Mouse (Mus musculus) limb, embryonic 15.5 days (tissue): ENCODE results near the gene Synj1. TPM values are rescaled to one million over a fixed set of nuclear protein-coding genes. Genes with fewer than 3 reads are reported as not detected.

ENCODE experiments used
- ATAC-seq: fragments of 200-750 bp; cut with Nextera tagmentation; 2 replicates; pipeline ENCODE4 v1.8.0; 2017; ENCODE audit warnings: low read depth, moderate TSS enrichment; ENCODE audit not compliant: insufficient number of reproducible peaks, low FRiP score, low TSS enrichment
- H3K27ac ChIP-seq: fragments of 300-500 bp; sonication (generic); 2 replicates; pipeline ENCODE4 v1.5.1; 2015; ENCODE audit warnings: moderate library complexity, mild to moderate bottlenecking, inconsistent platforms
- H3K27me3 ChIP-seq: fragments of 300-500 bp; sonication (generic); 2 replicates; pipeline ENCODE4 v1.6.1; 2015; ENCODE audit warnings: inconsistent platforms
- H3K36me3 ChIP-seq: fragments of 300-500 bp; sonication (generic); 2 replicates; pipeline ENCODE4 v1.6.1; 2015; ENCODE audit warnings: inconsistent platforms
- H3K4me1 ChIP-seq: fragments of 300-500 bp; sonication (generic); 2 replicates; pipeline ENCODE4 v1.6.1; 2015; ENCODE audit warnings: inconsistent platforms
- H3K4me2 ChIP-seq: fragments of 300-500 bp; sonication (generic); 2 replicates; pipeline ENCODE4 v1.6.1; 2015; ENCODE audit warnings: mild to moderate bottlenecking, inconsistent platforms
- H3K4me3 ChIP-seq: fragments of 300-500 bp; sonication (generic); 2 replicates; pipeline ENCODE4 v1.5.1; 2015; ENCODE audit warnings: mild to moderate bottlenecking, inconsistent platforms
- H3K9ac ChIP-seq: fragments of 300-500 bp; sonication (generic); 2 replicates; pipeline ENCODE4 v1.6.1; 2015; ENCODE audit warnings: inconsistent platforms
- H3K9me3 ChIP-seq: fragments of 300-500 bp; sonication (generic); 2 replicates; pipeline ENCODE4 v1.6.1; 2016; ENCODE audit warnings: inconsistent platforms
- WGBS: fragments of 180-500 bp; shearing (Covaris S2); methylation state at CpG from one replicate; pipeline ENCODE4 v1.1.7; 2015; 5-methylcytosine and 5-hydroxymethylcytosine counted together
- polyA plus RNA-seq: library from polyadenylated mRNA; unstranded; fragments of >200 nt; fragmentation: Nextera tagmentation; extraction: Ambion mirVana; gene quantifications from 2 replicates; pipeline ENCODE4 v1.2.1, GENCODE M21; 2015

Synj1 gene
- polyA plus RNA-seq, result 10.4 and 10.9 TPM in 2 replicates

GRCm38 (mm10) chr16:91011021-91011683 lies at the start of gene Synj1:
Gene Synj1 (minus strand): TSS chr16:91011308.
- H3K9ac ChIP-seq, result peak within 1 kb of the TSS; percentile 70
- H3K27ac ChIP-seq, result peak within 1 kb of the TSS; percentile 93
- peaks cover 10% of the 10 kb centered on the region for H3K4me1 ChIP-seq
- WGBS, result under 1% methylated on average over 51 of the region's 66 CpGs
- peaks cover 24% of the 10 kb centered on the region for H3K36me3 ChIP-seq
- no peaks in the 10 kb centered on the region for H3K27me3 ChIP-seq
- H3K4me3 ChIP-seq, result peak within 1 kb of the TSS; percentile 97
- ATAC-seq, result peak; percentile 93
- H3K9me3 ChIP-seq, result no peaks in the 10 kb centered on the region
- peak within 1 kb of the TSS; percentile 73 for H3K4me2 ChIP-seq

GRCm38 (mm10) chr16:91057741-91058140 lies 46.6 kb upstream of the Synj1 start:
- no peaks in the 10 kb centered on the region for H3K36me3 ChIP-seq
- no peak for ATAC-seq

GRCm38 (mm10) chr16:91057261-91057660 lies 46.2 kb upstream of the Synj1 start:
- H3K4me2 ChIP-seq, result no peak overlapping the region
- WGBS, result 92% methylated on average over 4 of the region's 4 CpGs
- H3K27ac ChIP-seq, result no peak overlapping the region
- no peak overlapping the region for H3K9ac ChIP-seq
- H3K4me1 ChIP-seq, result peaks cover 11% of the 10 kb centered on the region; the same call in 1 of the 2 replicates
- no peaks in the 10 kb centered on the region for H3K9me3 ChIP-seq
- no peaks in the 10 kb centered on the region for H3K36me3 ChIP-seq
- no peaks in the 10 kb centered on the region for H3K27me3 ChIP-seq
- ATAC-seq, result no peak
- H3K4me3 ChIP-seq, result no peak overlapping the region

More at GRCm38 (mm10) chr16:91057741-91058140, 46.6 kb upstream of the Synj1 start:
- Histone ChIP-seq H3K4me1 (peaks cover 11% of the 10 kb centered on the region; the same call in 1 of the 2 replicates), H3K4me2 (no peak overlapping the region), H3K4me3 (no peak overlapping the region), H3K9me3 (no peaks in the 10 kb centered on the region), H3K27me3 (no peaks in the 10 kb centered on the region), H3K9ac (no peak overlapping the region), H3K27ac (no peak overlapping the region)
- 72% methylated on average over 6 of the region's 6 CpGs for WGBS

GRCm38 (mm10) chr16:91056043-91056821 lies 45.1 kb upstream of the Synj1 start:
- H3K9me3 ChIP-seq, result no peaks in the 10 kb centered on the region
- H3K27ac ChIP-seq, result no peak overlapping the region
- no peaks in the 10 kb centered on the region for H3K36me3 ChIP-seq
- H3K4me1 ChIP-seq, result peaks cover 11% of the 10 kb centered on the region; the same call in 1 of the 2 replicates
- 39% methylated on average over 16 of the region's 16 CpGs for WGBS
- no peak overlapping the region for H3K4me3 ChIP-seq
- no peak overlapping the region for H3K9ac ChIP-seq
- ATAC-seq, result no peak
- 0 out of 2 replicates have a peak overlapping the region, but pooled peaks have one; percentile 11 for H3K4me2 ChIP-seq
- H3K27me3 ChIP-seq, result no peaks in the 10 kb centered on the region

GRCm38 (mm10) chr16:91055150-91055549 lies 44.0 kb upstream of the Synj1 start:
- Histone ChIP-seq H3K27me3 (no peaks in the 10 kb centered on the region), H3K36me3 (no peaks in the 10 kb centered on the region), H3K4me3 (no peak overlapping the region), H3K9me3 (no peaks in the 10 kb centered on the region), H3K4me2 (no peak overlapping the region), H3K27ac (no peak overlapping the region), H3K9ac (no peak overlapping the region), H3K4me1 (peaks cover 11% of the 10 kb centered on the region; the same call in 1 of the 2 replicates)
- ATAC-seq, result no peak
- whole genome bisulfite sequencing, result 59% methylated on average over 5 of the region's 5 CpGs

- no peak overlapping the region for H3K9ac ChIP-seq
- no peak overlapping the region for H3K4me2 ChIP-seq
- WGBS, result 40% methylated on average over 8 of the region's 8 CpGs
- peaks cover 11% of the 10 kb centered on the region; the same call in 1 of the 2 replicates for H3K4me1 ChIP-seq
- H3K4me3 ChIP-seq, result no peak overlapping the region
- no peak for ATAC-seq
- H3K27me3 ChIP-seq, result no peaks in the 10 kb centered on the region
- H3K27ac ChIP-seq, result no peak overlapping the region
- no peaks in the 10 kb centered on the region for H3K9me3 ChIP-seq
- no peaks in the 10 kb centered on the region for H3K36me3 ChIP-seq
Measured at GRCm38 (mm10) chr16:91053599-91053998, 42.5 kb upstream of the Synj1 start.

GRCm38 (mm10) chr16:91045511-91045910 lies 34.4 kb upstream of the Synj1 start:
- Histone ChIP-seq H3K4me2 (no peak overlapping the region), H3K4me1 (peaks cover 3% of the 10 kb centered on the region), H3K9me3 (no peaks in the 10 kb centered on the region), H3K27ac (no peak overlapping the region), H3K4me3 (peak overlapping the region; percentile 98), H3K9ac (no peak overlapping the region), H3K36me3 (peaks cover 8% of the 10 kb centered on the region; the same call in 1 of the 2 replicates), H3K27me3 (no peaks in the 10 kb centered on the region)
- ATAC-seq, result no peak
- WGBS, result 58% methylated on average over 8 of the region's 8 CpGs

GRCm38 (mm10) chr16:91044270-91045182 lies 33.4 kb upstream of the Synj1 start, which contains the start of gene Paxbp1:
Gene Paxbp1 (minus strand): TSS chr16:91044543.
- WGBS, result 2% methylated on average over 66 of the region's 70 CpGs

GRCm38 (mm10) chr16:91043461-91044248 lies 32.5 kb upstream of the Synj1 start:
- peaks cover 3% of the 10 kb centered on the region for H3K4me1 ChIP-seq
- under 1% methylated on average over 49 of the region's 63 CpGs for WGBS
- H3K27me3 ChIP-seq, result no peaks in the 10 kb centered on the region
- H3K4me2 ChIP-seq, result peak overlapping the region; percentile 53
- H3K4me3 ChIP-seq, result peak overlapping the region; percentile 98
- H3K27ac ChIP-seq, result peak overlapping the region; percentile 98
- peaks cover 10% of the 10 kb centered on the region for H3K36me3 ChIP-seq
- H3K9me3 ChIP-seq, result no peaks in the 10 kb centered on the region
- ATAC-seq, result peak; percentile 66
- peak overlapping the region; percentile 93 for H3K9ac ChIP-seq

More at GRCm38 (mm10) chr16:91044270-91045182, 33.4 kb upstream of the Synj1 start, which contains the start of gene Paxbp1:
- peak; percentile 96 for ATAC-seq
- H3K4me3 ChIP-seq, result peak within 1 kb of the TSS; percentile 98
- no peaks in the 10 kb centered on the region for H3K9me3 ChIP-seq
- peak within 1 kb of the TSS; percentile 93 for H3K9ac ChIP-seq
- peak within 1 kb of the TSS; percentile 53 for H3K4me2 ChIP-seq
- H3K4me1 ChIP-seq, result peaks cover 3% of the 10 kb centered on the region
- peak within 1 kb of the TSS; percentile 98 for H3K27ac ChIP-seq
- no peaks in the 10 kb centered on the region for H3K27me3 ChIP-seq
- H3K36me3 ChIP-seq, result peaks cover 10% of the 10 kb centered on the region; the same call in 1 of the 2 replicates

GRCm38 (mm10) chr16:91042640-91043039 lies 31.5 kb upstream of the Synj1 start:
- peaks cover 3% of the 10 kb centered on the region for H3K4me1 ChIP-seq
- H3K4me3 ChIP-seq, result peak overlapping the region; percentile 21
- 51% methylated on average over 1 of the region's 1 CpGs for WGBS
- H3K27me3 ChIP-seq, result no peaks in the 10 kb centered on the region
- peak overlapping the region; percentile 53 for H3K4me2 ChIP-seq
- no peak for ATAC-seq
- peaks cover 20% of the 10 kb centered on the region for H3K36me3 ChIP-seq
- no peak overlapping the region for H3K27ac ChIP-seq
- no peaks in the 10 kb centered on the region for H3K9me3 ChIP-seq
- H3K9ac ChIP-seq, result no peak overlapping the region
